Mouse (Mus musculus): Measurements from ENCODE around the gene Cdk14. TPM values are rescaled to one million over a fixed set of nuclear protein-coding genes. Genes with fewer than 3 reads are reported as not detected.

The Cdk14 gene
- polyA plus RNA-seq, 1 experiment from 2014 or later, result 6.9 TPM

GRCm38 (mm10) chr5:5292830-5293542, 127.1 kb downstream of the Cdk14 start:
- H3K36me3 ChIP-seq (ENCODE audit: control insufficient read depth, insufficient read depth, low read length), result no peaks in the 10 kb centered on the region
- WGBS, result 85% methylated on average over 8 of the region's 8 CpGs
- no peak overlapping the region for H3K4me2 ChIP-seq
- H3K9me3 ChIP-seq (ENCODE audit: control insufficient read depth, low read length), result no peaks in the 10 kb centered on the region
- no peak overlapping the region for H3K4me3 ChIP-seq (ENCODE audit: low read depth, low read length)
- no peaks in the 10 kb centered on the region for H3K4me1 ChIP-seq (replicated peaks; ENCODE audit: control insufficient read depth, insufficient read depth, low read length)
- no peak overlapping the region for H3K9ac ChIP-seq (ENCODE audit: low read depth, low read length)
- DNase-seq (ENCODE audit: low spot score) (no peak), ATAC-seq (replicated peaks; ENCODE audit: low FRiP score) (no peak)
- no peak overlapping the region for H3K27ac ChIP-seq (ENCODE audit: low read depth, low read length)
- H3K27me3 ChIP-seq (replicated peaks; ENCODE audit: control insufficient read depth, insufficient read depth, low read length), result no peaks in the 10 kb centered on the region

DNA sequence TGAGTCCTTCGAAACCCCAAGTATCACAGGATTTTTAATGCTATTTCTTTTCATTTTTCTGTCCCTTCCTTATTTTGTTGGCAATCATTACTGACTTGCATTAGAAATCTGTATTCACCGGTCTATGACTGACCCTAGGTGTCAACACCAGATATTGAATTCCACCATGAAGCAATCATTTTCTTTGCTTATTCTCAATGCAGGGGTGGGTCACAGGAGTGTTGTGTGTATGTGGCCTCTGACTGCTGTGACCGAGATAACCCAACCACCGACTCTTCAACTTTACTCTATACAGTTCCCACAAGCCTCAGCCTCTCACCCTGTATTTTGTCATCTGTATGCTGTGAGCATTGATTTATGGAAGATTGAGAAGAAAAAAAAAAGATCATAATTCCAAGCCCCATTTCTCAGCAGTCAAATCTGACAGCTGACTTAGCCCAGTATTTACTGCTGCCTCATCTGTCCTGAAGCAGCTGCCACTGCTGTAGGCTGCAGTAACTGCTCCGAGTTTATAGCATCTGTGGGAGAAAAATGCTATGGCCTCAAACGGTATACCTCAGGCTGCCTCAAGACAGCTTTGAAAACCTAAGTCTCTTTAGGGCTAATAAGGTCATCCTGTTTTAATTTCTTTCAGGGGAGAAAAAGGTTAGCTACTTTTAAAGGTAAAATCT, 128.7 kb downstream of the Cdk14 start:
- Histone ChIP-seq H3K9me3 (ENCODE audit: control insufficient read depth, low read length) (no peaks in the 10 kb centered on the region), H3K4me3 (ENCODE audit: low read depth, low read length) (no peak overlapping the region), H3K9ac (ENCODE audit: low read depth, low read length) (no peak overlapping the region), H3K4me2 (no peak overlapping the region), H3K27ac (ENCODE audit: low read depth, low read length) (no peak overlapping the region), H3K36me3 (ENCODE audit: control insufficient read depth, insufficient read depth, low read length) (no peaks in the 10 kb centered on the region), H3K27me3 (replicated peaks; ENCODE audit: control insufficient read depth, insufficient read depth, low read length) (no peaks in the 10 kb centered on the region), H3K4me1 (replicated peaks; ENCODE audit: control insufficient read depth, insufficient read depth, low read length) (no peaks in the 10 kb centered on the region)
- no peak for ATAC-seq (replicated peaks; ENCODE audit: low FRiP score)
- no peak for DNase-seq (ENCODE audit: low spot score)
- WGBS, result 71% methylated on average over 6 of the region's 6 CpGs

DNA sequence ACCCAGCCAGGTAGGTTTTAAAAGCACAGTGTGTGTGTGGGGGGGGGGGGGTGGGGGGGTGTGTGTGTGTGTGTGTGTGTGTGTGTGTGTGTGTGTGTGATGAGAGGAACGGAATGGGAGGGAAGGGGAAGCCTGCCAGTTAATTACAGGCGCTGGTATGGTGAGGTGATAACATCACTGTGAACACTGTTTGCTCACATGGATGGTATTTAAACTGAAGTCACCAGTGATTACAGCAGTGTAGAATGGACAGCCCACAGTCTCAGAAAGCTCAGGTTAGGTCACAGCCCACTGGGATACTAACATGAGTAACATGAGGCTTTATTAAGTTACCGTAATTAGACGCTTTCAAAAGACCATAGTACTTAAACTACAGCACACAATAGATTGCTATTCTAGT, 129.4 kb downstream of the Cdk14 start:
- WGBS, result 73% methylated on average over 4 of the region's 4 CpGs
- no peak for DNase-seq (ENCODE audit: low spot score)
- H3K4me2 ChIP-seq, result no peak overlapping the region
- H3K4me1 ChIP-seq (replicated peaks; ENCODE audit: control insufficient read depth, insufficient read depth, low read length), result no peaks in the 10 kb centered on the region
- no peak for ATAC-seq (replicated peaks; ENCODE audit: low FRiP score)
- H3K27ac ChIP-seq (ENCODE audit: low read depth, low read length), result no peak overlapping the region
- no peaks in the 10 kb centered on the region for H3K9me3 ChIP-seq (ENCODE audit: control insufficient read depth, low read length)
- no peak overlapping the region for H3K9ac ChIP-seq (ENCODE audit: low read depth, low read length)
- H3K36me3 ChIP-seq (ENCODE audit: control insufficient read depth, insufficient read depth, low read length), result no peaks in the 10 kb centered on the region
- H3K27me3 ChIP-seq (replicated peaks; ENCODE audit: control insufficient read depth, insufficient read depth, low read length), result no peaks in the 10 kb centered on the region
- no peak overlapping the region for H3K4me3 ChIP-seq (ENCODE audit: low read depth, low read length)

DNA sequence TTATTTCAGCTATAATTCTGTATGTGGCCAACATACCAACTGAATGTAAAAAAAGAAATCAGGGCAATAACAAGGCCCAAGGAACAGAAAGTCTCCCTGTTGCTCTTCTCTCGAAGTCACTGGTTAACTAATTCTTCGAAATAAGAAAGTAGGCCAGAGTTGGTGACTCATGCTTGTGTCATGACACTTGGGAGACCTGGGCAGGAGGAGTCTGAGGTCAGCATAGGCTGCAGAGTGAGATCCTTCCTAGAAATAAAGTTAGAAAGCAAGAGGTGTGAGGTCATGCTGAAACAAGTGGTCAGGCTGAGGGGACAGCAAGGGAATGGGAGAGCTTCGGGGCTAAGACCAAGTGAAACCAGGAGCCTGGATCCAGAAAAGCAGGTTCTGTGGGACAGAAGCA, 134.2 kb downstream of the Cdk14 start:
- Histone ChIP-seq H3K9me3 (ENCODE audit: control insufficient read depth, low read length) (no peaks in the 10 kb centered on the region), H3K36me3 (ENCODE audit: control insufficient read depth, insufficient read depth, low read length) (no peaks in the 10 kb centered on the region), H3K4me2 (no peak overlapping the region), H3K27ac (ENCODE audit: low read depth, low read length) (no peak overlapping the region), H3K27me3 (replicated peaks; ENCODE audit: control insufficient read depth, insufficient read depth, low read length) (no peaks in the 10 kb centered on the region), H3K9ac (ENCODE audit: low read depth, low read length) (no peak overlapping the region), H3K4me3 (ENCODE audit: low read depth, low read length) (no peak overlapping the region), H3K4me1 (replicated peaks; ENCODE audit: control insufficient read depth, insufficient read depth, low read length) (0 out of 2 replicates have a peak, but pooled peaks cover 2% of the 10 kb centered on the region)
- WGBS, result 65% methylated on average over 3 of the region's 3 CpGs
- no peak for DNase-seq (ENCODE audit: low spot score)
- ATAC-seq (replicated peaks; ENCODE audit: low FRiP score), result no peak

- Histone ChIP-seq H3K9ac (ENCODE audit: low read depth, low read length) (no peak overlapping the region), H3K9me3 (ENCODE audit: control insufficient read depth, low read length) (no peaks in the 10 kb centered on the region), H3K4me2 (no peak overlapping the region), H3K27me3 (replicated peaks; ENCODE audit: control insufficient read depth, insufficient read depth, low read length) (no peaks in the 10 kb centered on the region), H3K4me3 (ENCODE audit: low read depth, low read length) (no peak overlapping the region), H3K4me1 (replicated peaks; ENCODE audit: control insufficient read depth, insufficient read depth, low read length) (0 out of 2 replicates have a peak, but pooled peaks cover 2% of the 10 kb centered on the region), H3K27ac (ENCODE audit: low read depth, low read length) (no peak overlapping the region), H3K36me3 (ENCODE audit: control insufficient read depth, insufficient read depth, low read length) (no peaks in the 10 kb centered on the region)
- 82% methylated on average over 5 of the region's 5 CpGs for WGBS
- no peak for ATAC-seq (replicated peaks; ENCODE audit: low FRiP score)
- DNase-seq (ENCODE audit: low spot score), result no peak
Observed at GRCm38 (mm10) chr5:5284531-5284930, 135.6 kb downstream of the Cdk14 start.

DNA sequence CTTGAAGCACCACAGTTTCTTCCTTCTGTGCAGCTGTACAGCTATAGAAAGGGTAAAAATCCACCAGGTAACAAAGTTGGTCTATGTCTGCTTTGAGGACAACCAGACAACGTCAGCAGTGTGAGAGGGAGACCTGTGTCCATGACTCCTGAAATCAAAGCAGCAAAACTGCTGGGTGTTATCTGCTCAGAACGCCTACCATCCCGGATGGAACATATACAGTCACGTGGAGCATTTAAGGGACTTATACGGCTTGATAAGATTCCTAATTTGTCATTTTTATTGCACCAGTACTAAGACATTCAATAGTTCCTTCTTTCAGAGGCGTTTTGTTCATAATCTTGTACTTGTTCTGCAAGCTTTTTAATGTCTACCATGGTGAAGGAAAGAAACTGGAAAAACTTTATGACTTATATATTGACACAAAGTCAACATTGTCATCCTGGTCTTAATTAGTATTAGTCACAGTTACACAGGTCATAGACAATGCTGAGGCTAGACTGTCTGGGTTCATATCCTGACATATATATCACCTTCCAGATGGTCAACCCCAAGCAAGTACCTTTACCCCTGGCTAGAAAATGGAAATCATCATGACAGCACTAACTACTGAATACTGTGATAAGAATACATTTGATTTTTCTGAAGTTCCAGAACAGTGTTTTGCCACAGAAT, 136.2 kb downstream of the Cdk14 start:
- Histone ChIP-seq H3K9ac (ENCODE audit: low read depth, low read length) (no peak overlapping the region), H3K4me1 (replicated peaks; ENCODE audit: control insufficient read depth, insufficient read depth, low read length) (0 out of 2 replicates have a peak, but pooled peaks cover 2% of the 10 kb centered on the region), H3K4me2 (no peak overlapping the region), H3K4me3 (ENCODE audit: low read depth, low read length) (no peak overlapping the region), H3K36me3 (ENCODE audit: control insufficient read depth, insufficient read depth, low read length) (no peaks in the 10 kb centered on the region), H3K27me3 (replicated peaks; ENCODE audit: control insufficient read depth, insufficient read depth, low read length) (no peaks in the 10 kb centered on the region), H3K9me3 (ENCODE audit: control insufficient read depth, low read length) (no peaks in the 10 kb centered on the region), H3K27ac (ENCODE audit: low read depth, low read length) (no peak overlapping the region)
- 65% methylated on average over 6 of the region's 6 CpGs for WGBS
- ATAC-seq (replicated peaks; ENCODE audit: low FRiP score), result no peak
- no peak for DNase-seq (ENCODE audit: low spot score)

- no peaks in the 10 kb centered on the region for H3K36me3 ChIP-seq (ENCODE audit: control insufficient read depth, insufficient read depth, low read length)
- ATAC-seq (replicated peaks; ENCODE audit: low FRiP score) (peak; percentile 60), DNase-seq (ENCODE audit: low spot score) (no peak)
- H3K4me2 ChIP-seq, result no peak overlapping the region
- no peak overlapping the region for H3K9ac ChIP-seq (ENCODE audit: low read depth, low read length)
- no peaks in the 10 kb centered on the region for H3K27me3 ChIP-seq (replicated peaks; ENCODE audit: control insufficient read depth, insufficient read depth, low read length)
- no peak overlapping the region for H3K4me3 ChIP-seq (ENCODE audit: low read depth, low read length)
- no peaks in the 10 kb centered on the region for H3K9me3 ChIP-seq (ENCODE audit: control insufficient read depth, low read length)
- 0 out of 2 replicates have a peak, but pooled peaks cover 2% of the 10 kb centered on the region for H3K4me1 ChIP-seq (replicated peaks; ENCODE audit: control insufficient read depth, insufficient read depth, low read length)
- H3K27ac ChIP-seq (ENCODE audit: low read depth, low read length), result no peak overlapping the region
- 77% methylated on average over 5 of the region's 5 CpGs for WGBS
Observed at GRCm38 (mm10) chr5:5282425-5282824, 137.7 kb downstream of the Cdk14 start.

- DNase-seq (ENCODE audit: low spot score), result no peak
Observed at GRCm38 (mm10) chr5:5275321-5275720, 144.8 kb downstream of the Cdk14 start.

More at GRCm38 (mm10) chr5:5275321-5275720, 144.8 kb downstream of the Cdk14 start:
- Histone ChIP-seq H3K4me3 (ENCODE audit: low read depth, low read length) (no peak overlapping the region), H3K27me3 (replicated peaks; ENCODE audit: control insufficient read depth, insufficient read depth, low read length) (no peaks in the 10 kb centered on the region), H3K4me1 (replicated peaks; ENCODE audit: control insufficient read depth, insufficient read depth, low read length) (no peaks in the 10 kb centered on the region), H3K9me3 (ENCODE audit: control insufficient read depth, low read length) (no peaks in the 10 kb centered on the region), H3K27ac (ENCODE audit: low read depth, low read length) (no peak overlapping the region), H3K9ac (ENCODE audit: low read depth, low read length) (no peak overlapping the region), H3K4me2 (no peak overlapping the region), H3K36me3 (ENCODE audit: control insufficient read depth, insufficient read depth, low read length) (no peaks in the 10 kb centered on the region)
- no peak for ATAC-seq (replicated peaks; ENCODE audit: low FRiP score)
- WGBS, result 63% methylated on average over 2 of the region's 2 CpGs
